Mouse (Mus musculus) left cerebral cortex, postnatal 25 days (tissue): ENCODE measurements around the gene Mvb12a. TPM values are rescaled to one million over a fixed set of nuclear protein-coding genes. Genes with fewer than 3 reads are reported as not detected.
A peak's percentile ranks its signal among the peaks of the same experiment; 100 is the strongest.

Source experiments
- DNase-seq, 2 experiments: peaks; one replicate each; pipeline ENCODE4 v3.0.0; 2022; ENCODE audit warnings: low spot score in 2 of 2, mixed read lengths in 1 of 2
- intact Hi-C: fragments of 180-260 bp; cut with DNase I; formaldehyde crosslinking; loops from one replicate; pipeline ENCODE4 v1.15.1; 2025
- total RNA-seq, 2 experiments: library from RNA; stranded (reverse); gene quantifications; 2 replicates each; pipeline ENCODE4 v1.2.3; 2021

Mvb12a gene
- total RNA-seq, 2 experiments from 2014 or later = 31.7 to 33.7 TPM

- intact Hi-C loops = no loop called here
- DNase-seq = no peak
Observed at GRCm38 (mm10) chr8:71579476-71579875, 36.8 kb downstream of the Mvb12a start.

DNA sequence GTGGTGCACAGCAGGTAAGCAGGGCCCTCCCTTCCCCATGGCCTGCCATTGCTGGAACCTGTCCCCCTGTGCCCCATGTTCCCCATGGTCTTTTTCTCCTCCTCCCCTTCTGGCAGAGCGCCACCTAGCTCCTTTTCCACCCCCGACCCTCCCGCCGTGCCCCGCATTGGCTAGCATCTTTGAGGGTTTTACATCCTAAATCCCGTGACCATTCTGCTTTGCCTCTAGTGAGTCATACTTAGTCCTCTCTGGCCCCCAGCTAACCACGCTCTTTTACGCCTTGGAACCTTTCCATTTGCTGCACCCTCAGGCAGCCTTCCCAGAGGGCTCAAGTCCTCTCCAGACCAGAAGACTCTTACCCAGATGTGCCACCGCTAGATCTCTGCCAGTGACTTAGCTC, 37.5 kb downstream of the Mvb12a start:
- no peak for DNase-seq
- intact Hi-C loops = no loop called here

DNA sequence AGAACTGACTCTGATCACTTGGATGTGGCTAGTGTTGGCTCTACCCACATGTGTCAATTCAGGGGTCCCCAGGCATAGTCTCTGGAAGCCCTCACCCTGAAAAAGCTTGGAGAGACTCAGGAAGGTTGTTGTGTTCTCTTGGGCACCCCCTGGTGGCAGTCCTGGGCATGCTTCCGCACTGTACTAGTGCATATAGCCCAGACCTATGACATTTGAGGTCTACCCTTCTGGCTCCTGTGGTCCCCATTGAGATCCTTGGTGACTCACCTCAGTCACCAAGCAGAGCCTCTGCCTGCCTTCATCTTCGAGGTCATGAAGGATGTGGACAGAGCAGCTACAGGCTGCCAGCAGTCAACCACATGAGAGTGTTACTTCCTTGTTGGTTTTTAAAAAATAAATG, 44.2 kb downstream of the Mvb12a start:
- no peak for DNase-seq
- intact Hi-C loops = no loop called here

DNA sequence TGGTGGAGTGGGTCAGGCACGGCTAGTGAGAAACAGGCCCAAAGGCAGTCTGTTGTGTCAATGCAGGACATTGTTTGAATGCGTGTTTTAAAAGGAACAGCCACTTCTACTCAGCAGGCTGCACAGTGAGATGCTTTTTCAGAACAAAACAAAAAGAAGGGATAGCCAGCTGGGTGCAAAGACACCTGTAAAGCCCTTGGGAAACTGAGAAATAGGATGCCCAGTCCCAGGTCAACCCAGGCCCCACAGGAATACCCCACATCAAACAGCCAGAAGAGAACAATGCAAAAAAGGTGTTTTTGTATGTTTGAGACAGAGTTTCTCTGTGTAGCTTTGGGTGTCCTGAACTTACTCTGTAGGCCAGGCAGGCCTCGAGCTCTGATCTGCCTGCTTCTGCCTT, 46.0 kb downstream of the Mvb12a start:
- DNase-seq = no peak
- intact Hi-C loops = no loop called here

DNA sequence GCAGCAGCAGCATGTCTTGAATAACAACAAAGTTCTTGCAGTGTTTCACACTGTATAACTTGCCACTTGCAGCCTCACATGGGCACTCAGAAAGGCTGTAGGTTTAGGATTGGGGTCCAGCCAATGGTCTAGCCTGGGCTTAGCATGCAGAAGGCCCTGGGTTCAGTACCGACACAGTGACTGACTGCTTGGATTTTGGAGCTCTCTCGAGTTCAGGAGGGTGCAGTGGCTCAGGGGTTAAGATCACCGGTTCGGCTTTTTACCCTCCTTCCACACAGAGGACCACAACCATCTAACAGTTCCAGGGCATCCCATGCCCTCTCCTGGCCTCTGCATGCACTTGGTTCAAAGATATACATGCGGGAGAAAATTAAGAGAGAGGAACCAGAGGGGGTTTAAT, 48.3 kb downstream of the Mvb12a start:
- no peak for DNase-seq
- intact Hi-C loops = no loop called here

GRCm38 (mm10) chr8:71591471-71592373, 49.0 kb downstream of the Mvb12a start, which contains the start of gene Pgls:
Pgls (plus strand) TSS chr8:71592176.
- intact Hi-C loops = loop anchor here (2.0 kb wide), 1 partner anchor 23 kb away; the partner anchor contains the start of gene Slc27a1
- peak; percentile 98 for DNase-seq

- intact Hi-C loops = loop anchor here (2.0 kb wide), 1 partner anchor 24 kb away; the partner anchor contains the start of gene Slc27a1
Observed at GRCm38 (mm10) chr8:71592374-71593170, 49.9 kb downstream of the Mvb12a start.

DNA sequence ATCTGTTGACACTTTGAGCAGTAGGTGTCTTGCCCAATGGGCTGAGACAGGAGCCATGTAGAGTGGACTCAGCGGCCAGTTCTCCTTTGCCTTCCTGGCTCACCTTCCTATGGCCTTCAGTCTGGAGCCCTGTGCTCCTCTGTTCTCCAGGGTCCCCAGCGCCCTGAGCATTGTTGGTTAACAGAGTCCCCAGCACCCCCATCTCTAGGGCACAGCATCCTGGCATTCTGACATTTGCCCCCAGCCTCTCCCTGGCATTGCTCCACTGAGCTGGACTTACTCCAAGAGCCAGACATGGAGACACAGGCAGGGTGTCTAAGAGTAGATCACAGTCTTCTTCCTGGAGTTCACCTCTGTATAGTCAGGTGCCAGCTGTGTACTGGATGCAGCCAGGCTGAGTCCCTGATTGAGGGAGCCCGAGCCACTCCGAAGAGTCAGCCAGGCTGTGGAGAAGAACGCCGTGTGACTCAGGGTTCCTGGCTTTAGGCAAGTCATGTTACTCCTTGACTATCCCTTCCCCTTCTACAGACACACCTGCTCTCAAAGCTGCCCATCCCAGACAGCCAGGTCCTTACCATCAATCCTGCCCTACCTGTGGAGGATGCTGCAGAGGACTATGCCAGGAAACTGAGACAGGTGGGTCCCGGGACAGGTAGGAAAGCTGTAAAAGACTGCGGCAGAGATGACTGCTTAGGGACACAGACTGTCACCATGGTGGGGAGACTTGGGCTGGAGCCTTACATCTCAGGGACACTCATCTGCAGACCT, 51.0 kb downstream of the Mvb12a start:
- intact Hi-C loops = loop anchor here (2.0 kb wide), 1 partner anchor 25 kb away; the partner anchor contains the start of gene Slc27a1
- no peak for DNase-seq

More at GRCm38 (mm10) chr8:71592374-71593170, 49.9 kb downstream of the Mvb12a start:
- peak; percentile 92 to 94 for DNase-seq

DNA sequence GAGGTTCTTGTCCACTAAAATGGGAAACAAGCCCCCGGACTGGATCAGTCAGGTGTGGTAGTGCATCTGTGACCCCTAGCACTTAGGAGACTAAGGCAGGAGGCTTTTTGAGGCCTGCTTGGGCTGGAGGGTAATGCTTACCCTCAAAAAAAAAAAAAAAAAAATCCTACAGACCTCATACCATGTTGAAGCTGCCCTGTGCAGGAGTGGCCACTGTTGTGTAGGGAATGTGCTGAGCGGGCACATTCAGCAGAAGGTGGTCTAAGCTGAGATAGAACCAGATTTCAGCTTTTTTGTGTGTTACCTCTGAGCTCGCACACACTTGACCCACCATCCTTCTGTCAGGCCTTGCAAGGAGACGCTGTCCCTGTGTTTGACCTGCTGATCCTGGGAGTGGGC, 51.6 kb downstream of the Mvb12a start:
- DNase-seq = no peak
- intact Hi-C loops = no loop called here

GRCm38 (mm10) chr8:71595862-71596261, 53.1 kb downstream of the Mvb12a start:
- DNase-seq = peak; percentile 88 to 91
- intact Hi-C loops = loop anchor here (1.0 to 5.0 kb wide), 2 partner anchors 35 to 154 kb away; no protein-coding TSS in a partner anchor

GRCm38 (mm10) chr8:71596384-71596783, 53.7 kb downstream of the Mvb12a start:
- no peak for DNase-seq

DNA sequence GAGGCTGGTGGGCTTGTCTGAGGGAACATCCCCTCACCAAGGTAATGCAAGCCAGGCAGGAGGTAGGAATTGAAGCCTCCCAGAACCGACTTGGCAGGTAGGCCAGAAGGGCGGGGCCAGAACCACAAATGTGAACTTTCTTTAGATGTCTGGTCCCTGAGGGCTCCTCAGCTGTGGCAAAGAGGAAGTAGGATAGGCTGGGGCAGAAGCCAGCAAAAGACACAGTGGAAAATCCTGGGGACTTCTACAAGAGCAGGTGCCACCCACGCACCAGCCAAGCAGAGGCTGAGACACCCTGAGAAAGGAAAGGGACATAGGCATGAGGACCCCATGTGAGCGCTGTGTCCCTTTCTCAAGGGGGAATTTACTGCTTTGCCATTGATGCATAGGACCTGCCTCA, 54.1 kb downstream of the Mvb12a start:
- intact Hi-C loops = loop anchor here (1.0 to 5.0 kb wide), 2 partner anchors 35 to 154 kb away; no protein-coding TSS in a partner anchor
- no peak for DNase-seq

More at GRCm38 (mm10) chr8:71596384-71596783, 53.7 kb downstream of the Mvb12a start:
- intact Hi-C loops = loop anchor here (1.0 to 5.0 kb wide), 2 partner anchors 35 to 154 kb away; no protein-coding TSS in a partner anchor

GRCm38 (mm10) chr8:71597451-71597850, 54.7 kb downstream of the Mvb12a start, which contains the start of gene Fam129c:
Fam129c (plus strand) TSS chr8:71597648.
- intact Hi-C loops = loop anchor here (5.0 kb wide), 1 partner anchor 155 kb away; no protein-coding TSS in a partner anchor

More at GRCm38 (mm10) chr8:71597451-71597850, 54.7 kb downstream of the Mvb12a start, which contains the start of gene Fam129c:
- DNase-seq = no peak

Other genes with a start within 250 kb of the Mvb12a start
- 100 to 1,000 TPM in 1 of 2 experiments, 10 to 100 TPM in 1; 95.9 to 102 TPM for gene Use1, start 176.1 kb upstream of the Mvb12a start, total RNA-seq
- 10 to 100 TPM; 14.8 to 18.6 TPM for gene Ocel1, start 171.6 kb upstream of the Mvb12a start, total RNA-seq
- 10 to 100 TPM; 37.6 to 43.0 TPM for gene Nr2f6, start 161.0 kb upstream of the Mvb12a start, total RNA-seq
- gene Ushbp1, start 147.1 kb upstream of the Mvb12a start, total RNA-seq = 1 to 10 TPM; 4.9 to 5.0 TPM
- gene Babam1, start 146.1 kb upstream of the Mvb12a start, total RNA-seq = 100 to 1,000 TPM; 111 to 117 TPM
- under 1 TPM; 0.28 to 0.41 TPM for gene Ankle1, start 136.9 kb upstream of the Mvb12a start, total RNA-seq
- 100 to 1,000 TPM; 299 to 324 TPM for gene Abhd8, start 79.3 kb upstream of the Mvb12a start, total RNA-seq
- gene Mrpl34, start 78.0 kb upstream of the Mvb12a start, total RNA-seq = 10 to 100 TPM; 59.7 to 60.8 TPM
- 10 to 100 TPM; 80.9 to 84.8 TPM for gene Dda1, start 73.7 kb upstream of the Mvb12a start, total RNA-seq
- gene Ano8, start 57.0 kb upstream of the Mvb12a start, total RNA-seq = 10 to 100 TPM; 59.9 to 60.9 TPM
- 10 to 100 TPM; 28.6 to 33.2 TPM for gene Gtpbp3, start 54.8 kb upstream of the Mvb12a start, total RNA-seq
- gene Plvap, start 31.2 kb upstream of the Mvb12a start, total RNA-seq = 1 to 10 TPM; 5.7 to 6.6 TPM
- not detected for gene Ccdc194, start 17.2 kb upstream of the Mvb12a start, total RNA-seq
- gene Bst2, start 5.5 kb upstream of the Mvb12a start, total RNA-seq = 1 to 10 TPM; 2.3 to 4.3 TPM
- under 1 TPM in 1 of 2 experiments, not detected in 1; 0.21 TPM for gene Tmem221, start 15.9 kb downstream of the Mvb12a start, total RNA-seq
- gene Nxnl1, start 23.7 kb downstream of the Mvb12a start, total RNA-seq = under 1 TPM in 1 of 2 experiments, not detected in 1; 0.16 TPM
- 10 to 100 TPM; 90.0 to 92.8 TPM for gene Slc27a1, start 26.0 kb downstream of the Mvb12a start, total RNA-seq
- gene Pgls, start 49.3 kb downstream of the Mvb12a start, total RNA-seq = 10 to 100 TPM; 35.1 to 38.7 TPM
- gene Fam129c, start 54.7 kb downstream of the Mvb12a start, total RNA-seq = 1 to 10 TPM; 3.6 to 4.2 TPM
- 10 to 100 TPM; 49.3 to 51.5 TPM for gene Colgalt1, start 68.1 kb downstream of the Mvb12a start, total RNA-seq
- 100 to 1,000 TPM; 318 to 327 TPM for gene Unc13a, start 128.8 kb downstream of the Mvb12a start, total RNA-seq
- 1 to 10 TPM; 3.9 to 4.8 TPM for gene Jak3, start 133.4 kb downstream of the Mvb12a start, total RNA-seq
- 1 to 10 TPM; 1.3 to 1.5 TPM for gene Insl3, start 146.3 kb downstream of the Mvb12a start, total RNA-seq
- gene B3gnt3, start 158.9 kb downstream of the Mvb12a start, total RNA-seq = under 1 TPM; 0.34 to 0.53 TPM
- 100 to 1,000 TPM; 177 to 183 TPM for gene Fcho1, start 182.8 kb downstream of the Mvb12a start, total RNA-seq